Mouse (Mus musculus) erythroblast, embryonic 14.5 days (primary cell): ENCODE measurements around the gene Hoxb9.

ENCODE experiments used
- GATA1 ChIP-seq: IDR thresholded peaks from 2 replicates; pipeline ENCODE4 v1.6.1; 2012; ENCODE audit warnings: low read length, inconsistent platforms, mixed read lengths
- TAL1 ChIP-seq: IDR thresholded peaks from 3 replicates; pipeline ENCODE4 v1.6.1; 2012; ENCODE audit warnings: low read length, inconsistent platforms, mixed read lengths

GRCm38 (mm10) chr11:96255111-96255995, 15.9 kb upstream of the Hoxb9 start:
- TF ChIP-seq GATA1 (no peak), TAL1 (no peak)
